Mouse (Mus musculus) small intestine, adult 2 months (tissue): ENCODE results near the gene Gnl3l.

Experiments
- CTCF ChIP-seq: fragments of 200-500 bp; IDR thresholded peaks from 2 replicates; pipeline ENCODE4 v1.5.1; 2012; ENCODE audit warnings: low read depth, mild to moderate bottlenecking, control low read depth, inconsistent platforms, low read length, moderate library complexity, mixed read lengths; ENCODE audit not compliant: insufficient replicate concordance, insufficient read length; ENCODE audit errors: extremely low read depth
- POLR2A ChIP-seq: fragments of 200-500 bp; IDR thresholded peaks from 2 replicates; pipeline ENCODE4 v1.6.1; 2012; ENCODE audit warnings: low read depth, mild to moderate bottlenecking, control low read depth, inconsistent platforms, low read length, moderate library complexity

DNA sequence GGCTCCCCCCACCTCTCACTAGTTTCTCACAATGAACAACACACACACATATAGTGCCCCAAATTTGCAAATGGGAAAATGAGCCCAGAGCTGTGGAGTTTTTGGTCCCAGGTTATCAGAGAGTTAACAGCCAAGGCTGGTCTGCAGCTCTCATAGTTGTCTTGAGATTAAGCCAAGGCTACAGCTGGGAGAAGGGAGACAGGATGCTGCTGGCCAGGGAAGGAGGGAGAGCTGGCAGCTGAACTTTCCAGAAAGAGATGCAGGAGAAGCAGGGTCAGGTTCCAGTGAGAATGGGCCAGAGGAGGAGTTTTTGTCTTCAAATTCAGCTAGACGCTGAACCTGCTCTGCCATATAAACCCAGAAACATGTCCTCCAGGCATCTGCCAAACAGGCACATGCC lies 42.2 kb upstream of the Gnl3l start:
- TF ChIP-seq CTCF (no peak), POLR2A (no peak)
